8 mouse cellular contexts compared by ENCODE assay signal in the genomic region with DNA sequence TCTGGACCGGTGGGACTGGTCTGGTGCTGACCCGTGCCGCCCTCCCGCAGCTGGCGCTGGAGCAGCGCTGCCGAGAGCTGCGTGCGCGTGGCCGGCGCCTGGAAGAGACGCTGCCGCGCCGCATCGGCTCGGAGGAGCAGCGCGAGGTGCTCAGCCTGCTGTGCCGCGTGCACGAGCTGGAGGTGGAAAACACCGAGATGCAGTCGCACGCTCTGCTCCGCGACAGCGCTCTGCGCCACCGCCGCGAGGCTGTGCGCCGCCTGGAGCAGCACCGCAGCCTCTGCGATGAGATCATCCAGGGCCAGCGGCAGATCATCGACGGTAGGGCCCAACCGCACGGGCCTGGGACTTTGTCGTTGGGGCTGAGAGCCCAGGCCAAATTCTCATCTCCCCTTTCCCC. TPM values are rescaled to one million over a fixed set of nuclear protein-coding genes. Genes with fewer than 3 reads are reported as not detected.
DNase-seq lines count a peak whose midpoint lies in the region; ATAC-seq lines count a peak whose summit lies in the region.

No protein-coding gene starts in this region.

- H3K27ac ChIP-seq in heart, embryonic 10.5 days: no peak overlapping the region
- no peak overlapping the region for H3K27ac ChIP-seq in embryonic facial prominence, embryonic 12.5 days

- H3K4me1 ChIP-seq in heart, embryonic 10.5 days: peaks cover 28% of the 10 kb centered on the region
- peaks cover 14% of the 10 kb centered on the region for H3K4me1 ChIP-seq in embryonic facial prominence, embryonic 12.5 days

- peaks cover 100% of the 10 kb centered on the region for H3K27me3 ChIP-seq in heart, embryonic 10.5 days (ENCODE audit: insufficient read depth, poor library complexity, severe bottlenecking)
- peaks cover 71% of the 10 kb centered on the region for H3K27me3 ChIP-seq in embryonic facial prominence, embryonic 12.5 days

- ATAC-seq in embryonic facial prominence, embryonic 12.5 days (ENCODE audit: insufficient number of reproducible peaks, insufficient read depth, low FRiP score, low TSS enrichment): 0 out of 2 replicates have a peak, but pooled peaks have one; percentile 29

- peak overlapping the region; percentile 51 for H3K4me2 ChIP-seq in embryonic facial prominence, embryonic 12.5 days (replicated peaks)

- 2% methylated on average over 43 of the region's 43 CpGs for WGBS in heart, embryonic 10.5 days
- WGBS in embryonic facial prominence, embryonic 12.5 days: 2% methylated on average over 43 of the region's 43 CpGs

- intact Hi-C loops in heart, postnatal 25 days (cut with DNase I): no loop called here
- intact Hi-C loops in left cerebral cortex, postnatal 14 days (cut with DNase I): loop anchor here (5.0 kb wide), 1 partner anchor 109 kb away; a partner anchor contains a TSS
- intact Hi-C loops in gastrocnemius, postnatal 36 days (cut with DNase I): no loop called here

- no peak overlapping the region; the same call in none of the 2 replicates for H3K9ac ChIP-seq in embryonic facial prominence, embryonic 12.5 days

- H3K4me3 ChIP-seq in heart, embryonic 10.5 days: peak overlapping the region; percentile 54
- peak overlapping the region; percentile 31 for H3K4me3 ChIP-seq in embryonic facial prominence, embryonic 12.5 days

- no peaks in the 10 kb centered on the region for H3K36me3 ChIP-seq in heart, embryonic 10.5 days
- H3K36me3 ChIP-seq in embryonic facial prominence, embryonic 12.5 days: no peaks in the 10 kb centered on the region

- DNase-seq in heart, embryonic 10.5 days (ENCODE audit: low spot score): no peak
- DNase-seq in heart, postnatal 25 days (ENCODE audit: low spot score): no peak
- DNase-seq in CD4-positive helper T cell, adult 2 months (ENCODE audit: low read depth, low spot score): peak; percentile 44
- peak; percentile 70 to 74 for DNase-seq in left cerebral cortex, postnatal 14 days (ENCODE audit: low spot score in 2 of 2)
- DNase-seq in retina, postnatal 1 day: peak; percentile 72
- no peak for DNase-seq in T-cell, adult 2 months (ENCODE audit: low spot score)
- DNase-seq in gastrocnemius, postnatal 36 days: no peak

- H3K9me3 ChIP-seq in heart, embryonic 10.5 days: no peaks in the 10 kb centered on the region
- H3K9me3 ChIP-seq in embryonic facial prominence, embryonic 12.5 days: no peaks in the 10 kb centered on the region

RNA-seq across cellular contexts. Expression of a gene that starts 9.4 kb away (rescaled TPM):
- polyA plus RNA-seq in heart, embryonic 10.5 days (2016; fragmentation: Nextera tagmentation; extraction: Ambion mirVana): 0.21 and 0.34 TPM in 2 replicates
- total RNA-seq in heart, postnatal 25 days (2021): not detected
- 7.6 and 8.7 TPM in 2 replicates for polyA plus RNA-seq in embryonic facial prominence, embryonic 12.5 days (2016; fragmentation: Nextera tagmentation; extraction: Ambion mirVana)
- 10 to 100 TPM; 38.4 to 38.6 TPM for total RNA-seq in left cerebral cortex, postnatal 14 days (2021)
- under 1 TPM in 1 of 2 experiments, not detected in 1; 0.28 TPM for total RNA-seq in gastrocnemius, postnatal 36 days (2021)

RNA-seq across cellular contexts. Expression of a gene that starts 12.4 kb away (rescaled TPM):
- not detected in 2 replicates for polyA plus RNA-seq in heart, embryonic 10.5 days (2016; fragmentation: Nextera tagmentation; extraction: Ambion mirVana)
- not detected for total RNA-seq in heart, postnatal 25 days (2021)
- polyA plus RNA-seq in embryonic facial prominence, embryonic 12.5 days (2016; fragmentation: Nextera tagmentation; extraction: Ambion mirVana): not detected in 2 replicates
- not detected for total RNA-seq in left cerebral cortex, postnatal 14 days (2021)
- not detected for total RNA-seq in gastrocnemius, postnatal 36 days (2021)

RNA-seq across cellular contexts. Expression of a gene that starts 21.1 kb away (rescaled TPM):
- polyA plus RNA-seq in heart, embryonic 10.5 days (2016; fragmentation: Nextera tagmentation; extraction: Ambion mirVana): 0.14 TPM in 1 of 2 replicates, not detected in the other
- total RNA-seq in heart, postnatal 25 days (2021): under 1 TPM; 0.13 to 0.25 TPM
- 2.1 and 2.4 TPM in 2 replicates for polyA plus RNA-seq in embryonic facial prominence, embryonic 12.5 days (2016; fragmentation: Nextera tagmentation; extraction: Ambion mirVana)
- total RNA-seq in left cerebral cortex, postnatal 14 days (2021): 10 to 100 TPM in 1 of 2 experiments, 1 to 10 TPM in 1; 8.8 to 11.2 TPM
- 1 to 10 TPM; 1.3 TPM for total RNA-seq in gastrocnemius, postnatal 36 days (2021)

RNA-seq across cellular contexts. Expression of a gene that starts 59.1 kb away (rescaled TPM):
- polyA plus RNA-seq in heart, embryonic 10.5 days (2016; fragmentation: Nextera tagmentation; extraction: Ambion mirVana): 0.19 and 0.53 TPM in 2 replicates
- total RNA-seq in heart, postnatal 25 days (2021): under 1 TPM; 0.13 to 0.25 TPM
- 2.0 and 2.2 TPM in 2 replicates for polyA plus RNA-seq in embryonic facial prominence, embryonic 12.5 days (2016; fragmentation: Nextera tagmentation; extraction: Ambion mirVana)
- 1 to 10 TPM in 1 of 2 experiments, under 1 TPM in 1; 0.99 to 1.8 TPM for total RNA-seq in left cerebral cortex, postnatal 14 days (2021)
- total RNA-seq in gastrocnemius, postnatal 36 days (2021): under 1 TPM; 0.07 to 0.33 TPM

Comparison
In these comparisons a context has a peak if more than half of its experiments do, and no peak if none do; other contexts are left out.
1. DNase-seq: peak in CD4-positive helper T cell, adult 2 months (single experiment), left cerebral cortex, postnatal 14 days (2 of 2) and retina, postnatal 1 day (single experiment); none in heart, embryonic 10.5 days (single experiment), heart, postnatal 25 days (single experiment), T-cell, adult 2 months (single experiment) and gastrocnemius, postnatal 36 days (0 of 2).
2. RNA of a gene that starts 9.4 kb away (total RNA-seq): 38.4 to 38.6 TPM in left cerebral cortex, postnatal 14 days; 0.28 TPM in gastrocnemius, postnatal 36 days and not detected in heart, postnatal 25 days; every median in the first group is over 10 times any median in the second.
3. RNA of a gene that starts 21.1 kb away (total RNA-seq): 8.8 to 11.2 TPM in left cerebral cortex, postnatal 14 days; 1.3 TPM in gastrocnemius, postnatal 36 days and 0.13 to 0.25 TPM in heart, postnatal 25 days; every median in the first group is over 4 times any median in the second.